Mouse (Mus musculus): ENCODE results near the gene Ncoa1. TPM values are rescaled to one million over a fixed set of nuclear protein-coding genes. Genes with fewer than 3 reads are reported as not detected.

Ncoa1 gene
- polyA plus RNA-seq, 1 experiment from 2014 or later, result 14.6 TPM

Other genes with a start within 250 kb of the Ncoa1 start
- gene Ptrhd1, start 243.2 kb downstream of the Ncoa1 start, polyA plus RNA-seq (2015; fragmentation: Nextera tagmentation; extraction: Ambion mirVana), result 6.7 and 7.5 TPM in 2 replicates
- gene Cenpo, start 242.9 kb downstream of the Ncoa1 start, polyA plus RNA-seq (2015; fragmentation: Nextera tagmentation; extraction: Ambion mirVana), result 8.1 and 8.5 TPM in 2 replicates
- 21.6 and 22.3 TPM in 2 replicates for gene Itsn2, start 115.5 kb upstream of the Ncoa1 start, polyA plus RNA-seq (2015; fragmentation: Nextera tagmentation; extraction: Ambion mirVana)
- gene Gm3625, start 115.7 kb upstream of the Ncoa1 start, polyA plus RNA-seq (2015; fragmentation: Nextera tagmentation; extraction: Ambion mirVana), result not detected in 2 replicates

All from neural tube, embryonic 13.5 days (tissue).